ENCODE assay signal across 13 mouse cellular contexts in genomic region chr14:55779656-55780055, GRCm38 (mm10). TPM values are rescaled to one million over a fixed set of nuclear protein-coding genes. Genes with fewer than 3 reads are reported as not detected.
DNase-seq lines count a peak whose midpoint lies in the region.
"Had no signal": no experiment of that assay in that cellular context is flagged by ENCODE, and none has a peak within 500 bp of the region (broad histone marks: within the 10 kb centered on the region; RNA-seq: fewer than 3 reads in every experiment).

No protein-coding gene starts in this region.

- intact Hi-C loops in gastrocnemius, postnatal 36 days (cut with DNase I): loop anchor here (2.0 to 5.0 kb wide), 2 partner anchors 83 to 138 kb away; no protein-coding TSS in a partner anchor

- DNase-seq in gastrocnemius, postnatal 10 days: peak; percentile 3
- no peak for DNase-seq in gastrocnemius, postnatal 36 days
- DNase-seq in layer of hippocampus, postnatal 10 days (ENCODE audit: low spot score in 2 of 2): peak; percentile 0 to 8
- no peak for DNase-seq in layer of hippocampus, adult 18-20 months (ENCODE audit: low spot score in 2 of 2)
- DNase-seq in thymus, postnatal 14 days: peak; percentile 1
- no peak for DNase-seq in thymus, postnatal 25 days
- peak; percentile 3 for DNase-seq in testis, postnatal 14 days (ENCODE audit: low spot score)
- DNase-seq: cerebellum, adult 11 months; kidney, adult 8-10 months; kidney, postnatal 36 days; left cerebral cortex, postnatal 4 days; right cerebral cortex, adult 18-20 months had no signal

RNA-seq across cellular contexts. Expression of gene Adcy4, which starts 4.2 kb away (rescaled TPM):
- total RNA-seq in gastrocnemius, postnatal 10 days (2021): 1 to 10 TPM; 5.9 to 9.4 TPM
- total RNA-seq in gastrocnemius, postnatal 36 days (2021): 1 to 10 TPM; 5.3 to 6.5 TPM
- total RNA-seq in layer of hippocampus, postnatal 10 days (2021): 1 to 10 TPM; 6.7 to 9.0 TPM
- total RNA-seq in layer of hippocampus, adult 18-20 months (2021): 1 to 10 TPM; 3.1 to 4.4 TPM

RNA-seq across cellular contexts. Expression of gene Ripk3, which starts 9.0 kb away (rescaled TPM):
- 1 to 10 TPM; 3.9 to 4.2 TPM for total RNA-seq in gastrocnemius, postnatal 10 days (2021)
- under 1 TPM; 0.59 to 0.67 TPM for total RNA-seq in gastrocnemius, postnatal 36 days (2021)
- total RNA-seq in layer of hippocampus, postnatal 10 days (2021): 1 to 10 TPM in 1 of 2 experiments, under 1 TPM in 1; 0.78 to 2.2 TPM
- 1 to 10 TPM in 1 of 2 experiments, under 1 TPM in 1; 0.52 to 1.1 TPM for total RNA-seq in layer of hippocampus, adult 18-20 months (2021)

RNA-seq across cellular contexts. Expression of gene Ltb4r1, which starts 13.9 kb away (rescaled TPM):
- total RNA-seq in gastrocnemius, postnatal 10 days (2021): under 1 TPM; 0.16 to 0.61 TPM
- not detected for total RNA-seq in gastrocnemius, postnatal 36 days (2021)
- total RNA-seq in layer of hippocampus, postnatal 10 days (2021): under 1 TPM; 0.62 to 0.69 TPM
- under 1 TPM in 1 of 2 experiments, not detected in 1; 0.45 TPM for total RNA-seq in layer of hippocampus, adult 18-20 months (2021)

RNA-seq across cellular contexts. Expression of gene Ltb4r2, which starts 18.4 kb away (rescaled TPM):
- under 1 TPM; 0.07 to 0.14 TPM for total RNA-seq in gastrocnemius, postnatal 10 days (2021)
- not detected for total RNA-seq in gastrocnemius, postnatal 36 days (2021)
- under 1 TPM; 0.45 to 0.64 TPM for total RNA-seq in layer of hippocampus, postnatal 10 days (2021)
- under 1 TPM; 0.12 to 0.13 TPM for total RNA-seq in layer of hippocampus, adult 18-20 months (2021)

RNA-seq across cellular contexts. Expression of gene Cideb, which starts 21.4 kb away (rescaled TPM):
- total RNA-seq in gastrocnemius, postnatal 10 days (2021): not detected
- total RNA-seq in gastrocnemius, postnatal 36 days (2021): not detected
- total RNA-seq in layer of hippocampus, postnatal 10 days (2021): under 1 TPM; 0.47 to 0.89 TPM
- 1 to 10 TPM; 1.7 to 2.2 TPM for total RNA-seq in layer of hippocampus, adult 18-20 months (2021)
- total RNA-seq: hematopoietic stem cell, adult 5-6 weeks had no signal

Comparison
In these comparisons a context has a peak if more than half of its experiments do, and no peak if none do; other contexts are left out.
1. DNase-seq: peak in gastrocnemius, postnatal 10 days (single experiment), layer of hippocampus, postnatal 10 days (2 of 2), thymus, postnatal 14 days (single experiment) and testis, postnatal 14 days (single experiment); none in gastrocnemius, postnatal 36 days (0 of 2), layer of hippocampus, adult 18-20 months (0 of 2) and thymus, postnatal 25 days (single experiment).